In the genomic region with DNA sequence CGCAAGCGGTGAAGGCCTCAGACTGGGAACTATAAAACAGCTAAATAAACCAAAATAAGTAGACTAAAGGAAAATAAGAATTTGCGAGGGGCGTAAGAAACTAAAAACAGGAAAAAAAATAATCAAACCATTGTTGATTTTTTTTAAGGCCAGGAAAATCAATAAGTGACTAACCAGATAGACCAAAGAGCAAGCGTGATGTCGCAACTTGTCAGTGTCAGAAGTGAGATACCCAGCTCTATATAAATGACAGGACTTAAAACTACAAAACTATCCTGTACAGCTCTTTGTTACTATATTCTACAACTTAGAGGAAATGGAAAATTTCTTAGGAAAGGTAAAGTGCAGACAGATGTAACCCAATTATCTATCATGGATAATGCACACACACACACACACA, we compare ENCODE assay signal across 21 mouse cellular contexts.
A peak's percentile ranks its signal among the peaks of the same experiment; 100 is the strongest.
DNase-seq lines count a peak whose midpoint lies in the region; ATAC-seq and TF ChIP-seq lines count a peak whose summit lies in the region.
"Had no signal": no experiment of that assay in that cellular context is flagged by ENCODE, and none has a peak within 500 bp of the region (broad histone marks: within the 10 kb centered on the region; RNA-seq: fewer than 3 reads in every experiment).

No protein-coding gene starts in this region.

- no peaks in the 10 kb centered on the region for H3K9me3 ChIP-seq in liver, embryonic 12.5 days (replicated peaks)
- no peaks in the 10 kb centered on the region for H3K9me3 ChIP-seq in liver, embryonic 14.5 days (ENCODE audit: control insufficient read depth, low read length)
- no peaks in the 10 kb centered on the region for H3K9me3 ChIP-seq in liver, postnatal 0 days (ENCODE audit: low read length)
- no peaks in the 10 kb centered on the region for H3K9me3 ChIP-seq in liver, embryonic 11.5 days (ENCODE audit: control insufficient read depth, low read length)
- H3K9me3 ChIP-seq in heart, embryonic 11.5 days (replicated peaks; ENCODE audit: control insufficient read depth, low read length), result no peaks in the 10 kb centered on the region
- H3K9me3 ChIP-seq: G1E had no signal

- H3K36me3 ChIP-seq in liver, adult 2 months (ENCODE audit: control insufficient read depth, insufficient read depth, low read length), result no peaks in the 10 kb centered on the region
- no peaks in the 10 kb centered on the region for H3K36me3 ChIP-seq in liver, embryonic 12.5 days
- no peaks in the 10 kb centered on the region for H3K36me3 ChIP-seq in liver, embryonic 14.5 days (replicated peaks; ENCODE audit: control insufficient read depth, insufficient read depth, low read depth)
- H3K36me3 ChIP-seq in liver, postnatal 0 days (replicated peaks; ENCODE audit: insufficient read depth, low read length), result no peaks in the 10 kb centered on the region
- no peaks in the 10 kb centered on the region for H3K36me3 ChIP-seq in liver, embryonic 11.5 days (ENCODE audit: control insufficient read depth, insufficient read depth, low read length)
- no peaks in the 10 kb centered on the region for H3K36me3 ChIP-seq in heart, embryonic 11.5 days (ENCODE audit: control insufficient read depth, insufficient read depth, low read length)
- H3K36me3 ChIP-seq: G1E had no signal

- TF ChIP-seq POLR2A in liver, adult 2 months (IDR thresholded peaks at IDR 0.05; ENCODE audit: extremely low read depth, insufficient read depth, low read length), result no peak

- peak overlapping the region; percentile 55 for H3K4me3 ChIP-seq in liver, adult 2 months (ENCODE audit: insufficient read depth, low read depth, low read length)
- no peak overlapping the region for H3K4me3 ChIP-seq in liver, embryonic 12.5 days
- H3K4me3 ChIP-seq in liver, embryonic 14.5 days (ENCODE audit: insufficient read depth in 1 of 2, low read depth in 2 of 2, low read length in 2 of 2), result no peak overlapping the region
- no peak overlapping the region for H3K4me3 ChIP-seq in liver, postnatal 0 days (ENCODE audit: low read depth, low read length)
- no peak overlapping the region for H3K4me3 ChIP-seq in liver, embryonic 11.5 days (ENCODE audit: low read depth, low read length)
- H3K4me3 ChIP-seq in heart, embryonic 11.5 days (ENCODE audit: low read depth, low read length), result no peak overlapping the region

- no peak for ATAC-seq in liver, embryonic 12.5 days
- ATAC-seq in liver, embryonic 14.5 days (ENCODE audit: insufficient read depth), result no peak
- ATAC-seq in liver, postnatal 0 days, result peak; percentile 65; the same call in 1 of the 2 replicates
- ATAC-seq in liver, embryonic 11.5 days (replicated peaks; ENCODE audit: low FRiP score), result no peak
- ATAC-seq in heart, embryonic 11.5 days (replicated peaks; ENCODE audit: insufficient number of reproducible peaks, low FRiP score, low TSS enrichment), result no peak
- ATAC-seq: activated CD4-positive, CD25-positive, alpha-beta regulatory T cell, adult 4 months; CD4-positive, CD25-positive, alpha-beta regulatory T cell, adult 4 months; Patski had no signal

- peak; percentile 93 for DNase-seq in liver, adult 2 months (ENCODE audit: extremely low read depth, low read depth, low spot score)
- peak in 2 of 3 experiments; percentile 20 to 22 for DNase-seq in liver, embryonic 14.5 days (ENCODE audit: low read depth in 3 of 3, low spot score in 3 of 3)
- no peak for DNase-seq in liver
- peak; percentile 34 for DNase-seq in liver, postnatal 0 days
- no peak for DNase-seq in liver, embryonic 11.5 days (ENCODE audit: low spot score)
- DNase-seq in yolk sac, embryonic 10.5 days (ENCODE audit: low spot score), result peak; percentile 31
- DNase-seq: adrenal gland, adult 2 months; adrenal gland, adult 8-10 months; adrenal gland, postnatal 10 days; adrenal gland, postnatal 14 days; adrenal gland, postnatal 25 days; adrenal gland, postnatal 36 days; B cell, adult 2 months; cerebellum, adult 11 months; cerebellum, adult 11-12 months had no signal

- H3K4me2 ChIP-seq in liver, embryonic 12.5 days, result no peak overlapping the region
- H3K4me2 ChIP-seq in liver, embryonic 14.5 days (ENCODE audit: low read depth), result no peak overlapping the region
- H3K4me2 ChIP-seq in liver, postnatal 0 days (ENCODE audit: low read depth, low read length), result no peak overlapping the region
- H3K4me2 ChIP-seq in liver, embryonic 11.5 days, result no peak overlapping the region
- H3K4me2 ChIP-seq in heart, embryonic 11.5 days, result no peak overlapping the region

- WGBS in liver, adult 2 months, result 37% methylated on average over 6 of the region's 6 CpGs
- WGBS in liver, embryonic 12.5 days (ENCODE audit: insufficient replicate concordance), result 81% methylated on average over 6 of the region's 6 CpGs
- 71% methylated on average over 6 of the region's 6 CpGs for WGBS in liver, embryonic 14.5 days (ENCODE audit: insufficient replicate concordance)
- WGBS in liver, postnatal 0 days (ENCODE audit: insufficient replicate concordance), result 71% methylated on average over 6 of the region's 6 CpGs
- WGBS in liver, embryonic 11.5 days, result 83% methylated on average over 6 of the region's 6 CpGs
- WGBS in heart, embryonic 11.5 days (ENCODE audit: insufficient replicate concordance), result 88% methylated on average over 6 of the region's 6 CpGs

- H3K79me2 ChIP-seq in liver, adult 2 months (ENCODE audit: control insufficient read depth, insufficient read depth, low read length), result no peaks in the 10 kb centered on the region

- no peaks in the 10 kb centered on the region for H3K27me3 ChIP-seq in liver, adult 2 months (ENCODE audit: control insufficient read depth, insufficient read depth, low read length)
- no peaks in the 10 kb centered on the region for H3K27me3 ChIP-seq in liver, embryonic 12.5 days (replicated peaks)
- no peaks in the 10 kb centered on the region for H3K27me3 ChIP-seq in liver, embryonic 14.5 days (ENCODE audit: control insufficient read depth, insufficient read depth, low read length)
- H3K27me3 ChIP-seq in liver, postnatal 0 days (ENCODE audit: insufficient read depth, low read length), result no peaks in the 10 kb centered on the region
- H3K27me3 ChIP-seq in liver, embryonic 11.5 days (replicated peaks; ENCODE audit: control insufficient read depth, insufficient read depth, low read length), result no peaks in the 10 kb centered on the region
- no peaks in the 10 kb centered on the region for H3K27me3 ChIP-seq in heart, embryonic 11.5 days (ENCODE audit: control insufficient read depth, insufficient read depth, low read length)

- no peak overlapping the region for H3K27ac ChIP-seq in liver, adult 2 months (replicated peaks; ENCODE audit: insufficient read depth, low read depth, low read length)
- H3K27ac ChIP-seq in liver, embryonic 12.5 days, result no peak overlapping the region
- H3K27ac ChIP-seq in liver, embryonic 14.5 days, result no peak overlapping the region
- peak overlapping the region; percentile 22; the same call in 1 of the 2 replicates for H3K27ac ChIP-seq in liver, postnatal 0 days (ENCODE audit: low read depth)
- no peak overlapping the region for H3K27ac ChIP-seq in liver, embryonic 11.5 days (ENCODE audit: low read depth, low read length)
- no peak overlapping the region for H3K27ac ChIP-seq in heart, embryonic 11.5 days (ENCODE audit: low read depth, low read length)

- H3K4me1 ChIP-seq in liver, adult 2 months (ENCODE audit: control insufficient read depth, insufficient read depth, low read length), result peaks cover 6% of the 10 kb centered on the region; the same call in 1 of the 2 replicates
- H3K4me1 ChIP-seq in liver, embryonic 12.5 days, result no peaks in the 10 kb centered on the region
- H3K4me1 ChIP-seq in liver, embryonic 14.5 days (replicated peaks; ENCODE audit: control insufficient read depth in 2 of 2, insufficient read depth in 2 of 2, low read length in 1 of 2), result no peaks in the 10 kb centered on the region
- H3K4me1 ChIP-seq in liver, postnatal 0 days (ENCODE audit: insufficient read depth), result no peaks in the 10 kb centered on the region
- no peaks in the 10 kb centered on the region for H3K4me1 ChIP-seq in liver, embryonic 11.5 days (replicated peaks; ENCODE audit: control insufficient read depth, insufficient read depth, low read length)
- no peaks in the 10 kb centered on the region for H3K4me1 ChIP-seq in heart, embryonic 11.5 days (ENCODE audit: control insufficient read depth, insufficient read depth, low read length)

- no peak for TF ChIP-seq CTCF in liver, adult 2 months (IDR thresholded peaks at IDR 0.05; ENCODE audit: low read depth, low read length)
- TF ChIP-seq CTCF in liver, embryonic 14.5 days (IDR thresholded peaks at IDR 0.05; ENCODE audit: low read depth), result no peak
- no peak for TF ChIP-seq CTCF in liver, postnatal 0 days (IDR thresholded peaks at IDR 0.05; ENCODE audit: low read depth)

- no peak overlapping the region for H3K9ac ChIP-seq in liver, adult 2 months (ENCODE audit: low read depth, low read length)
- no peak overlapping the region for H3K9ac ChIP-seq in liver, embryonic 12.5 days
- no peak overlapping the region for H3K9ac ChIP-seq in liver, embryonic 14.5 days (replicated peaks)
- H3K9ac ChIP-seq in liver, postnatal 0 days (replicated peaks), result no peak overlapping the region
- no peak overlapping the region for H3K9ac ChIP-seq in liver, embryonic 11.5 days (ENCODE audit: low read depth, low read length)
- H3K9ac ChIP-seq in heart, embryonic 11.5 days (ENCODE audit: low read depth, low read length), result no peak overlapping the region

- TF ChIP-seq EP300 in liver, embryonic 14.5 days (IDR thresholded peaks at IDR 0.05; ENCODE audit: low read depth), result no peak
- 0 out of 2 replicates have a peak, but pooled peaks have one; percentile 37 for TF ChIP-seq EP300 in liver, postnatal 0 days (IDR thresholded peaks at IDR 0.05; ENCODE audit: low read depth)

Comparison
In these comparisons a context has a peak if more than half of its experiments do, and no peak if none do; other contexts are left out.
1. DNase-seq: peak in liver, adult 2 months (single experiment), liver, embryonic 14.5 days (2 of 3), liver, postnatal 0 days (single experiment) and yolk sac, embryonic 10.5 days (single experiment); none in liver (single experiment) and liver, embryonic 11.5 days (single experiment).